Mouse (Mus musculus) forebrain, embryonic 12.5 days (tissue): ENCODE results near the gene Tctex1d4. TPM values are rescaled to one million over a fixed set of nuclear protein-coding genes. Genes with fewer than 3 reads are reported as not detected.
A peak's percentile ranks its signal among the peaks of the same experiment; 100 is the strongest.

ENCODE experiments used
- ATAC-seq: fragments of 200-750 bp; cut with Nextera tagmentation; 2 replicates; pipeline ENCODE4 v1.8.0; 2017; ENCODE audit warnings: moderate TSS enrichment; ENCODE audit not compliant: low FRiP score
- H3K27ac ChIP-seq: fragments of 300-500 bp; sonication (generic); 2 replicates; pipeline ENCODE4 v1.5.1; 2016; ENCODE audit warnings: mild to moderate bottlenecking
- H3K27me3 ChIP-seq: fragments of 300-500 bp; sonication (generic); 2 replicates; pipeline ENCODE4 v1.6.1; 2016; ENCODE audit warnings: mild to moderate bottlenecking
- H3K36me3 ChIP-seq: fragments of 300-500 bp; sonication (generic); replicated peaks from 2 replicates; pipeline ENCODE4 v1.6.1; 2016; ENCODE audit warnings: mild to moderate bottlenecking
- H3K4me1 ChIP-seq: fragments of 300-500 bp; sonication (generic); 2 replicates; pipeline ENCODE4 v1.6.1; 2016
- H3K4me2 ChIP-seq: fragments of 300-500 bp; sonication (generic); 2 replicates; pipeline ENCODE4 v1.6.1; 2016; ENCODE audit warnings: mild to moderate bottlenecking, moderate library complexity
- H3K4me3 ChIP-seq: fragments of 300-500 bp; sonication (generic); replicated peaks from 2 replicates; pipeline ENCODE4 v1.5.1; 2016; ENCODE audit warnings: mild to moderate bottlenecking
- H3K9ac ChIP-seq: fragments of 300-500 bp; sonication (generic); 2 replicates; pipeline ENCODE4 v1.6.1; 2016; ENCODE audit warnings: mild to moderate bottlenecking
- H3K9me3 ChIP-seq: fragments of 300-500 bp; sonication (generic); 2 replicates; pipeline ENCODE4 v1.6.1; 2016
- WGBS: fragments of 180-500 bp; shearing (Covaris S2); methylation state at CpG from one replicate; pipeline ENCODE4 v1.1.7; 2016; 5-methylcytosine and 5-hydroxymethylcytosine counted together
- polyA plus RNA-seq: library from polyadenylated mRNA; unstranded; fragments of >200 nt; fragmentation: Nextera tagmentation; extraction: Ambion mirVana; gene quantifications from 2 replicates; pipeline ENCODE4 v1.2.1, GENCODE M21; 2016

Gene Tctex1d4
- polyA plus RNA-seq, 1 experiment from 2014 or later, result not detected

- peaks cover 5% of the 10 kb centered on the region for H3K4me1 ChIP-seq
- H3K27ac ChIP-seq, result 0 out of 2 replicates have a peak overlapping the region, but pooled peaks have one; percentile 1
- H3K27me3 ChIP-seq, result 0 out of 2 replicates have a peak, but pooled peaks cover 5% of the 10 kb centered on the region
- no peaks in the 10 kb centered on the region for H3K9me3 ChIP-seq
- no peak for ATAC-seq
- WGBS, result 89% methylated on average over 18 of the region's 18 CpGs
- H3K4me2 ChIP-seq, result no peak overlapping the region
- H3K36me3 ChIP-seq, result peaks cover 46% of the 10 kb centered on the region
- no peak overlapping the region for H3K9ac ChIP-seq
- no peak overlapping the region for H3K4me3 ChIP-seq
These were observed 21.6 kb downstream of the Tctex1d4 start for GRCm38 (mm10) chr4:117148047-117148713.

DNA sequence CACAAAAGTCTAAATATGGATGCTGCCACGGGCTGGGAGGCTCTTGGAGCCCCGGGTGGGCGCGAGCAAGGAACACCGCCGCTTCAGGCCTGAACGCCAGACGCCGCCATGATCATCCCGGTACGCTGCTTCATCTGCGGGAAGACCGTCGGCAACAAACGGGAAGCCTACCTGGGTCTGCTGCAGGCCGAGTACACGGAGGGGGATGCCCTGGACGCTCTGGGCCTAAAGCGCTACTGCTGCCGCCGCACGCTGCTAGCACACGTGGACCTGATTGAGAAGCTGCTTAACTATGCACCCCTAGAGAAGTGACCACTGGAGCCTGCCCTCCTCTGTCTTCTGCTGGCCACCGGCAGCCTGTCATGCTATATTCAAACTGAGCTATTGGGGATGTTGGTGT lies 22.2 kb downstream of the Tctex1d4 start:
- 73% methylated on average over 24 of the region's 24 CpGs for WGBS
- no peak overlapping the region for H3K9ac ChIP-seq
- H3K27me3 ChIP-seq, result 0 out of 2 replicates have a peak, but pooled peaks cover under 1% of the 10 kb centered on the region
- H3K9me3 ChIP-seq, result no peaks in the 10 kb centered on the region
- H3K4me3 ChIP-seq, result no peak overlapping the region
- H3K27ac ChIP-seq, result 0 out of 2 replicates have a peak overlapping the region, but pooled peaks have one; percentile 1
- ATAC-seq, result no peak
- H3K4me2 ChIP-seq, result no peak overlapping the region
- H3K36me3 ChIP-seq, result peaks cover 53% of the 10 kb centered on the region
- peaks cover 9% of the 10 kb centered on the region for H3K4me1 ChIP-seq

DNA sequence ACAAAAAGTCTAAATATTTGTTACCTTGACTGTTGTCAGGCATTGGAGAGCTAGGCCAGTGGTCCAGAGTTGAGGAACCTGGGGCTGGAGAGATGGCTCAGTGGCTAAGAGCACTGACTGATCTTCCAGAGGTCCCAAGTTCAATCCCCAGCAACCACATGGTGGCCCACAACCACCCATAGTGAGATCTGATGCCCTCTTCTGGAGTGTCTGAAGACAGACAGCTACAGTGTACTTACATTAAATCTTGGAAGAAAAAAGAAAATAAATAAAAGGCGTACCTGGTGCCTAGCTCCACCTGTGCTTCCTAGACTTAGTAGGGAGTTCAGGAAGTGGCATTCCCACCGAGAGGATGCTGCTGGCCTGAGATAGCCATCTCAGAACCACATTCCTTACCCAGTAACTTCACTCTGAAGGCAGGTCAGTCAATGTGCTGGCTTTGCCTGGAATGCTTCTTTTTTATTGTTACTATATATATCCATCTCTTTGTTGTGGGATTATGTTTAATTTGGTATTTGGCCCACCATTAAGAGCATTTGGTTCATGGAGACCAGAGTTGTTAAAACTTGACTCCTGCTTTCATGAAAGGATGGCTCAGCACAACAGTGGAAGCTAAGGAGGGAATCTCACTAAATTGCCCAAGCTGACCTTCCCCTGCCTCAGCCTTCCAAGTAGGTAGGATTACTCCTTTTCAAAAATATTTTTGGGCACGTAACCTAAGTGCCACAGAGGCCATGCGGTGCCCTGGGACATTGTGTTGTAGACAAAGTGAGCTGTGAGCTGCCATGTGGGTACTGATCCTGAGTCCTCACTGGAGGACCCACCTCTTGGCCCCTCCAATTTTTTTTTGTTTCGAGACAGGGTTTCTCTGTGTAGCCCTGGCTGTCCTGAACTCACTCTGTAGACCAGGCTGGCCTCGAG lies 23.0 kb downstream of the Tctex1d4 start:
- no peak overlapping the region for H3K4me3 ChIP-seq
- H3K36me3 ChIP-seq, result peaks cover 60% of the 10 kb centered on the region
- no peaks in the 10 kb centered on the region for H3K27me3 ChIP-seq
- peaks cover 17% of the 10 kb centered on the region for H3K4me1 ChIP-seq
- 76% methylated on average over 6 of the region's 6 CpGs for WGBS
- no peak overlapping the region for H3K9ac ChIP-seq
- no peaks in the 10 kb centered on the region for H3K9me3 ChIP-seq
- 0 out of 2 replicates have a peak, but pooled peaks have one; percentile 10 for ATAC-seq
- H3K27ac ChIP-seq, result 0 out of 2 replicates have a peak overlapping the region, but pooled peaks have one; percentile 3
- no peak overlapping the region for H3K4me2 ChIP-seq

GRCm38 (mm10) chr4:117150212-117150733 lies 23.7 kb downstream of the Tctex1d4 start:
- no peaks in the 10 kb centered on the region for H3K9me3 ChIP-seq
- no peak overlapping the region for H3K27ac ChIP-seq

DNA sequence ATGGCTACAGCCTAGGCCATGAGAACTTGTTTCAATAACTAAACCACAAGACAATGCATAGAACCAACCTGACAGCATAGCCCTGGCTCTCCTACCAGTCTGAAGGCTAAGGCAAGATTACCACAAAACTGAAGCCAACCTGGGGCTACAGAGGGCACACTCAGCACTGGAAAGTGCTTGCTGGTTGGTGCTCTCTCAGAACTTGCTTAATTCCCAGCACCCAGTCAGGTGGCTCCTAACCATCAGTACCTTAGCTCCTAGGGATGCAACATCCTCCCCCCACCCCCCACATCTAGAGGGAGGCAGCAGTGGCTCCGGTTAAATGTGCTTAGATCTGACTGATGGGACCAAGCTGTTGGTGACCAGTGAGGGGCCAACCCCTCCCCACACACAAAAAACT lies 24.8 kb downstream of the Tctex1d4 start:
- Histone ChIP-seq H3K9ac (no peak overlapping the region), H3K9me3 (no peaks in the 10 kb centered on the region), H3K4me3 (no peak overlapping the region), H3K27me3 (no peaks in the 10 kb centered on the region), H3K36me3 (peaks cover 61% of the 10 kb centered on the region), H3K27ac (no peak overlapping the region), H3K4me2 (no peak overlapping the region), H3K4me1 (peaks cover 21% of the 10 kb centered on the region)
- WGBS, result 88% methylated on average over 1 of the region's 1 CpGs
- ATAC-seq, result no peak

More at GRCm38 (mm10) chr4:117150212-117150733, 23.7 kb downstream of the Tctex1d4 start:
- peaks cover 21% of the 10 kb centered on the region for H3K4me1 ChIP-seq
- WGBS, result 89% methylated on average over 6 of the region's 6 CpGs
- H3K4me2 ChIP-seq, result no peak overlapping the region
- no peaks in the 10 kb centered on the region for H3K27me3 ChIP-seq
- ATAC-seq, result 0 out of 2 replicates have a peak, but pooled peaks have one; percentile 22
- no peak overlapping the region for H3K9ac ChIP-seq
- H3K36me3 ChIP-seq, result peaks cover 61% of the 10 kb centered on the region
- H3K4me3 ChIP-seq, result no peak overlapping the region

DNA sequence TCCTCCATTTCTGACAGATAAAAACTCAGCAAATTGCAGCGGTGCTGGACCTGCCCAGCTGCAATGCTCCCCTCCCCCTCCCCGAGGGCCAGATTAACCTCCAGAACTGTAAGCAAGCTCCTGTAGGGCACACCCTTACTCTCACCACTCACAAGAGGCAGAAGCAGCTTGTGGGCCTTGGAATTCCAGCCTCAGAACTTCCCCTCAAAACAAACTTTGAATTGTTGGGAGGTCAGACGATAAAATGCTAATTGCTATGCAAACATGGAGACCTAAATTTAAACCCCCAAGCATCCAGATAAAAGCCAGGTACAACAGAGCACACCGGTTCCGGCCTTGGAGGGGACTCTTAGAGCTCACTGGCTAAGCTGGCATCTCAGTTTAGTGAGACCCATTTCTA lies 26.1 kb downstream of the Tctex1d4 start:
- H3K9ac ChIP-seq, result no peak overlapping the region
- no peak overlapping the region for H3K4me3 ChIP-seq

DNA sequence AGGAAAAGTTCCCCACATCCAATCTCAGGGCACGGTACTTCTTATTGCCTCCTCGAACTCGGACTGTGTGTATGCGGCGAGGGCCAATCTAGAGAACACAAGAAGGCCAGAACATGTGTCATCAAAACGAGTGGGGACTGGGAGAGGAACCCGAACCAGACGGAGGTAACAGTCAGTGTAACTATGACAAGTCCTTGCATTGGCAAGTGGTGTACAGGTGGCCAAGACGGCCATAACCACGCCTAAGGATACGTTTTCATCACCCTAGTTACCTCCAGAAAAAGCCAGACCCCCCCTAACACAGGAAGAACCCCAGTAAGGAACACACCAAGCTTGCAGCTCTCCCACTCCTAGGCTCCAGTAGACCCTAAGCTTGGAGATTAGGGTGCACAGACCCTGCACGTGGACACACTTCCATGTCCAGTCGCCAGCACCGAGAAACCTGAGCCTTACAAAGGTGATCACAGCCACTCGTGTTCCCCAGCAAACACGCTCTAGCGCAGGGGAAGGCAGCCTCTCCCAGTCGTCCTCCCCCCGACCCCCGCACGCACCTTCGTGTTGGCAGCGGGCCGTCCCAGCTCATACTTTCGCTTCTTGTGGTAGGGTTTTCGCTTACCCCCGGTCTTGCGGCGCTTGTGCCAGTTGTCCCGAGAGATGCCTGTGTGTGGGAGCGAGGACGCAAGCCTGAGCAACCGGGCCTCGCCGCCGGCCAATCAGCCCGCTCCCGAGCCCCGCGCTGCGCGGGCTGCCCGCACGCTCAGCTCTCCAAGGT lies 28.6 kb downstream of the Tctex1d4 start:
- Histone ChIP-seq H3K9me3 (no peaks in the 10 kb centered on the region), H3K27ac (peak overlapping the region; percentile 96), H3K9ac (peak overlapping the region; percentile 99), H3K27me3 (no peaks in the 10 kb centered on the region), H3K36me3 (peaks cover 61% of the 10 kb centered on the region), H3K4me3 (peak overlapping the region; percentile 96), H3K4me1 (peaks cover 21% of the 10 kb centered on the region), H3K4me2 (peak overlapping the region; percentile 68)
- WGBS, result 2% methylated on average over 44 of the region's 44 CpGs
- 0 out of 2 replicates have a peak, but pooled peaks have one; percentile 6 for ATAC-seq

More for the DNA sequence above, 26.1 kb downstream of the Tctex1d4 start:
- no peak overlapping the region for H3K27ac ChIP-seq
- H3K4me1 ChIP-seq, result peaks cover 21% of the 10 kb centered on the region
- no peaks in the 10 kb centered on the region for H3K27me3 ChIP-seq
- WGBS, result 86% methylated on average over 5 of the region's 5 CpGs
- no peaks in the 10 kb centered on the region for H3K9me3 ChIP-seq
- H3K4me2 ChIP-seq, result no peak overlapping the region
- H3K36me3 ChIP-seq, result peaks cover 61% of the 10 kb centered on the region
- ATAC-seq, result no peak

DNA sequence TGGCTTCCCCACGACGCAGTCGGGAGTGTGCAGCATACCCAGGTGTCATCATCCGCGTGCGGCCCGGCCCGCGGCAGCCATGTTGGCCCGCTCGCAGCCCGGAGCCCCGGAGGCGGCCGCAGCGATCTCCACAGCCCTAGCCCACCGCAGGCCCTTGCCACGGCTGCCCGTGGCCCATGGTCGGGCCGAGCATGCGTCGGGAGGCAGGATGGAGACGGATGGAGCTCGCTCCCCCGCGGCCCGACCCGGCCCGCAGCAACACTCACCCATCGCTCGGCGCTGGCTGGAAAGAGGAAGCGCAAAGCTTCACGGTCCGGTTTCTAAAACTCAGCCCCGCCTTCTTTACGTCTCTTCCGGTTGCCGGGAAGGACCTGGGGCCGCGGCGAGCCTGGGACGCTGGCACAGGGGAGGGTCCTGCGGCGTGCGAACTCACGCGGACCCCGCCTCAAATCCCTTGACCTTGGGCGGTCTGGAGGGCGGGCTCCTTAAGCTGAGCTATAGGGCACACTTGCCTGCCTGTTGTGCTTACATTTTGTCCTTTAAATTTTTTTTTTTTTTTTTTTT lies 29.3 kb downstream of the Tctex1d4 start, which contains the start of gene Rps8:
Gene Rps8 (minus strand): TSS at position 452 of the 564 bp plus-strand sequence.
- H3K9me3 ChIP-seq, result no peaks in the 10 kb centered on the region
- peak; percentile 95 for ATAC-seq
- H3K27ac ChIP-seq, result peak within 1 kb of the TSS; percentile 96
- H3K27me3 ChIP-seq, result no peaks in the 10 kb centered on the region
- H3K4me2 ChIP-seq, result peak within 1 kb of the TSS; percentile 68
- H3K4me3 ChIP-seq, result peak within 1 kb of the TSS; percentile 96
- peaks cover 61% of the 10 kb centered on the region for H3K36me3 ChIP-seq
- under 1% methylated on average over 49 of the region's 52 CpGs for WGBS
- H3K4me1 ChIP-seq, result peaks cover 21% of the 10 kb centered on the region
- peak within 1 kb of the TSS; percentile 99 for H3K9ac ChIP-seq

- Histone ChIP-seq H3K36me3 (peaks cover 61% of the 10 kb centered on the region), H3K4me2 (peak overlapping the region; percentile 68), H3K4me1 (peaks cover 21% of the 10 kb centered on the region), H3K27me3 (no peaks in the 10 kb centered on the region), H3K27ac (peak overlapping the region; percentile 96), H3K9me3 (no peaks in the 10 kb centered on the region), H3K9ac (no peak overlapping the region), H3K4me3 (peak overlapping the region; percentile 96)
- ATAC-seq, result 0 out of 2 replicates have a peak, but pooled peaks have one; percentile 13
- WGBS, result 28% methylated on average over 6 of the region's 6 CpGs
These were observed 29.8 kb downstream of the Tctex1d4 start for GRCm38 (mm10) chr4:117156372-117156771.

DNA sequence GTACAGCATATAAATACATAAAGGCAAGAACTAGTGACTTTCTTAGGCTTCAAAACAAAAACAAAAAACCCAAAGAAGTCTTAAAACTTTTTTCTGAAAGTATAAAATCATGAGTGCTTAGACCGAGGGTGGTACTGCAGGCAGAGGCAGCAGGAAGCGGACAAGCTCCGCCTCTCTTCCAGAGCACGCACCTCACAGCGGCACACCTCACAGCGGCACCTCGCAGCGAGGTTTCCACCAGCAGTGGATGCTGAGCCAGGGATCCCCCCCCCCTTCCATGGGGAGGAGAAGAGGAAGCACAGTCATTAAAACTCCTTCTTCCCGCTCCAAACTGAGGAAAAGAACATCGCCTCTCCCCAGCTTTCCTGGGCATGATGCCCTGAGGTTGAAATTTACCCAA lies 33.1 kb downstream of the Tctex1d4 start:
- H3K4me2 ChIP-seq, result no peak overlapping the region
- no peak overlapping the region for H3K27ac ChIP-seq
- ATAC-seq, result no peak
- H3K9ac ChIP-seq, result no peak overlapping the region
- 79% methylated on average over 10 of the region's 10 CpGs for WGBS
- H3K9me3 ChIP-seq, result no peaks in the 10 kb centered on the region
- peaks cover 61% of the 10 kb centered on the region for H3K36me3 ChIP-seq
- peaks cover 4% of the 10 kb centered on the region; the same call in 1 of the 2 replicates for H3K4me1 ChIP-seq
- H3K27me3 ChIP-seq, result no peaks in the 10 kb centered on the region
- H3K4me3 ChIP-seq, result no peak overlapping the region

DNA sequence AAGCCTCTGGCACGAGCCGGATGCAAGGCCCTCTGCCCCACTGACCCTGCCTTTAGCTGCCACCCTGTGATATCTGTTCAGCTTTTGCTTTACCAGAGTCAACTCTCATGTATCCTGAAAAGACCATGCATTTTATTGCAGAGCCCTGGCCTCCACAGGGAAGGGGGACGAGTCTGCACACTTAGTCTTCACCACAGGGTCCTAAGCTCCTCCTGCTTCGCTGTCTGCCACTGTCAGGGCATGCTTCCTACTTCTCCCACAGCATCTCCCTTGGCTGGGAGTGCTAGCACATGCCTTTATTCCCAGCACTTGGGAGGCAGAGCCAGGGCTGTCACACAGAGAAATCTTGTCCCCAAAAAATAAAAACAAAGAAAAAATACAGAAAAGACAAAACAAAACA lies 34.6 kb downstream of the Tctex1d4 start:
- no peak overlapping the region for H3K4me3 ChIP-seq
- no peaks in the 10 kb centered on the region for H3K27me3 ChIP-seq
- H3K9ac ChIP-seq, result no peak overlapping the region
- no peak for ATAC-seq
- WGBS, result 76% methylated on average over 4 of the region's 4 CpGs
- no peaks in the 10 kb centered on the region for H3K9me3 ChIP-seq
- H3K36me3 ChIP-seq, result peaks cover 76% of the 10 kb centered on the region
- H3K27ac ChIP-seq, result no peak overlapping the region
- H3K4me2 ChIP-seq, result no peak overlapping the region
- H3K4me1 ChIP-seq, result no peaks in the 10 kb centered on the region
